Mouse (Mus musculus) testis, adult 2 months (tissue): Measurements from ENCODE around the gene Vps51.

Source experiments
- CTCF ChIP-seq: fragments of 200-500 bp; IDR thresholded peaks from 2 replicates; pipeline ENCODE4 v1.5.1; 2012; ENCODE audit warnings: low read depth, mild to moderate bottlenecking, inconsistent platforms, low read length, moderate library complexity; ENCODE audit not compliant: control insufficient read depth, insufficient read depth, insufficient replicate concordance
- POLR2A ChIP-seq: fragments of 200-500 bp; IDR thresholded peaks from 2 replicates; pipeline ENCODE4 v1.6.1; 2012; ENCODE audit warnings: low read depth, mild to moderate bottlenecking, inconsistent platforms, low read length, moderate library complexity; ENCODE audit not compliant: control insufficient read depth

DNA sequence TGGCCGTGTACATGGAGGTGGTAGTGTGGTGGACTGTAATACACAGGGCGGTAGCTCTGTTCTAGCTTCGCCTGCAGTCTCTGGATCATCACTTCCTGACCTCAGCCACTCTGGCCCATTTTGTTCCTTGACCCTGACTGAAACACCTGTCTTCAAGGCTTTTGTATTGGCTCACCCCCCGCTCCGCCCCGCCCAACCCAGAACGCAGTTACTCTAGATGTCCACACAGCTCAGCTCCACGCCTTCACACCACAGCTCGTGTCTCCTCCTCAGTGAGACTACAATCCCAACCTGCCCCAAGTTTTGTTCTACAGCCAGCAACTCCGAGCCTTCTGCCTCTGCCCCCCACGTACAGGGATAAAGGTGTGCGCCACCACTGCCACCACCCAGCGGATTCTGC, 11.8 kb upstream of the Vps51 start:
- TF ChIP-seq CTCF (no peak), POLR2A (no peak)
